Mouse (Mus musculus) kidney, postnatal 36 days (tissue): ENCODE data around the gene Dyrk1a.

Experiments
- DNase-seq, 2 experiments: peaks; one replicate each; pipeline ENCODE4 v3.0.0; 2021 to 2022; ENCODE audit warnings: mixed read lengths in 2 of 2

Dyrk1a gene

DNA sequence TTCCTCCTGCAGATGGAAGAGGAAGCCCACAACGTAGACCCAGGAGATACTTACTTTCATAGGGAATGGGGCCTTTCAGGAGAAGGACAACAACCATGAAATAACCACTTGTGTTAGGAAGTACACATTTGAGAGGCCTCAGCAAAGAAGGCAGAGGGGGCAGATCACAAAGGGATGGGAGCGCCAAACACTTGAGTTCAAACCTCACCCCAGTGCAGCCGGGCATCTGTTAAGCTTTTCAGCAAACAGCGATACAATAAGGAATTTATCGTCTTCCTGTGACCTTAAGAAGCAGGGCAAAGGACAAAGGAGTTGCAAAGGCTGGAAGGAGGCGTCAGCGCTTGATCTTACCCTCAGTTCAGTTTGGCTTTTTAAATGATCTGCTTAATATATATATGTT is 10.0 kb upstream of the Dyrk1a start:
- no peak for DNase-seq

DNA sequence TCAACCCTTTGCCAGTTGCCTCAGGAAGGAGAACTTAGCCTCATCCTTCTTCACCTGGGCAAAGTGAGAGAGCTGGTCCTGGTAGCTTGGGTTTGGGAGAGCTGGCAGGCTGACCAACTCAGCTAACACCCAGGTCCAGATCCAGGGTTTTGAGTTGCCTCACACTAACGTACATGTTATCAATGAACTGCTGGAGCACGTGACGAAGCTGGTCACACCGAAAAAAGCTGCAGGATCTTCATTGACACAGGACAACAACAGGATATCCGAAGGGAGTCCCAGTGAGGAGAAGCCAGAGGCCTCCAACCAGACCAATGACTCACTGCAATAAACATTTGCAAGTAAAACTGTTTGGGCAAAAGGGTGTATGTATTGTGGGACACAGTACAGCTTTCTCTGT is 9.2 kb upstream of the Dyrk1a start:
- DNase-seq: no peak

DNA sequence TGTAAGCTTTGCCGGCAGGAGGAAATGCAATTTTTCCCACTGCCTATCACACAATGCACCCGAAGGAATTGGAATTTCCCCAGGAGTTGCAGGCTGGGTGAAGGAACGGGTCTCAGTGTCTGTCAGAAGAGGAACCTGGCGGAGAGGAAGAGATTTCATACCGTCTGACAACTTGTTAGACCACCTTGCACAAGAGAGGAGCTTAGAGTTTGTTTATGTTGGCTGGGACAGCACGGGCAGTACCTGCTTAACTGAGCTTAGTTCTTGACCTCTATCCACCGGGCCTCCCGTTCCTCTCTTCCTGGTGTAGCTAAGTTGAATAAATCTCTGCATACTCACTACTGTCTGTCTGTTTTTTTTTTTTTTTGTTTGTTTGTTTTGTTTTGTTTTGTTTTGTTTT is 3.7 kb upstream of the Dyrk1a start:
- DNase-seq: no peak

DNA sequence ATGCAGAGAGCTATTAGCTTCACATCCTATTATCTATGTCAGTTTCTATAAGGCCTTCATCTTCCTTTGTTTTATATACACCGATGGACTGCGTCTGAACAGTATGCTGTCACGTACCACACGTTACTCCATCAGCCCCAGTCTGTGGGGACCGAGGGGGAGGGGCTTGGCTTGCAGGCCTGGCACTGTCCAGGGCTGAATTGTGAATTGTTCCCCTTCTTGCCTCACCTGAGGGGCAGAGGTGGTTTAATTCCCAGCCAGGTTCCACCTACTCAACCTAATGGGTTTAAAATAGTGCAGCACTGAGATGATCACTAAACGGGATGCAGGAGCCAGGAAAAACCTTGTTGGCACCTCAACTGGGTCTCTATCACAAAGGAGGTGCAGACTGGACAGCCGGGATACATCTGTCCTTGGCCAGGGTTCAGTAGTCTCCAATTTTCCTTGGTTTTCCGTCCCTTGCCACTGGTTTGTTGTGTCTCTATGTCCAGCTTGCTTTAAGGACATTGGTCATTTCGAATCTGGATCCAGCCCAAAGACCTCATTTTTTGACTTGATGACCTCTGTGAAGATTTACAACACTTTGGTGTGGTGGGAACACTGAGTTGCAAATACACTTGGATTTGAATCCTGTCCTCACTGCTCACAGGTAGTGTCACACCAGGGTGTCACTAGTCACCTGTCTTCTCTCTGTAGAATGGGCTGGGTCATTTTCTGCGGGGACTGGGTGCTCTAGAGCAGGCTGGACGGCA is 2.8 kb upstream of the Dyrk1a start:
- no peak for DNase-seq

DNA sequence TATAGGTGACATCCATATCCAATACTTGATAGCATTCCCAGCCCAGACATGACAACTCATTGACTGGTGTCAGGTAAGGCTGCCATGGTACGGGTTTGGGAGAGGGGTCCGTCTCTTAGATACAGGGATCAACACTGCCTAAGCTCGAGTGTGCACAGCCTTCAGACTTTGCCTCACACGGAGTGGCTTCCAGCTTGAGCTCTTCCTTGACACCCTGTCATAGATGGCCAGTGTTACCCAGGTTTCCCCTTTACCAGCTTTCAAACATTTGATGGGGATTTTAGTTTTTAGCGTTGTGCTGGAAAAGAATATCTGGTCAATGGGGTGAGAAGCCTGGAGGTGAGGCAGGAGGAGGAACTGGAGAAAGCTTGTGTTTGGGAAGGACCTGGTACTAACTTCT is 2.1 kb upstream of the Dyrk1a start:
- no peak for DNase-seq

DNA sequence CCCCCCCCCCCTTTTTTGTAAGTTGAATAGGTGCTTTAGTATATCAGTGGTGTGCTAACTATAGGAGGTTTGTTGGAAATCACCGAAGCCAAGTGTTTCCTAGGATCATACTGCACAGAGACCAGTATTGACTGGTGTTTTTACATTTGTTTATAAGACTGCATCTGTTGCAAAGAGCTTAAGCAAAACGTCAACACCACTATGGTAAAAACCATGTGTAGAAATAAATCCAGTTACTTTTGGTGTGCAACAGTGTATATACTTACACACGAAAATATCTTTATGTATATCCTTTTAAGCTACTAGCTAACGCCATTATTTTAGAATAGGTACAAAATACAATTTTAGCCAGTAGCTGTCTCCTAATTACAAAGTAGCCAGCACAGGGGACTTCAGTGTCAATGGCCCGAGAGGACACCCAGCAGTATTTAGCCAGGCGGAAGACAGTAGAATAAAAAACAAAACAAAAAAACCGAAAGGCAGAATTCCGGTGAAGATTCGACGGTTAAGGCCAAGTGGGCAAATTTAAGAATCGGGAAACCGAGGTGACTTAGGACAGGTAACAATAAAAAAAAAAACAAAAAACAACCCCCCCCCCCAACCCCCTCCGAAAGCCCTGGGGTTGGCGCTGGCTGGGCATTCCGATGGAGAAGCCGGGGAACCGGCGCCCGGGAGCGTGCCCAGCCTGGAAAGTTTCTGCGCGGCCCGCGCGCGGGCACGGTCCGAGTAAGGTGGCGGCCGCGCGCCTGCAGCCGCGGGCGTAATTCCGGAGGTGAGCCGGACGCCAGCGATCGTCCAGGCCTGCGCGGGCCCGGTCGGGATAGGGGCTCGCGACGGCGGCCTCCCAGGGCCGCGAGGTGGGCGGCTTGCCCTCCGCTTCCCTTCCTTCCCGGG is 1.2 kb upstream of the Dyrk1a start:
- peak; percentile 86 to 90 for DNase-seq

DNA sequence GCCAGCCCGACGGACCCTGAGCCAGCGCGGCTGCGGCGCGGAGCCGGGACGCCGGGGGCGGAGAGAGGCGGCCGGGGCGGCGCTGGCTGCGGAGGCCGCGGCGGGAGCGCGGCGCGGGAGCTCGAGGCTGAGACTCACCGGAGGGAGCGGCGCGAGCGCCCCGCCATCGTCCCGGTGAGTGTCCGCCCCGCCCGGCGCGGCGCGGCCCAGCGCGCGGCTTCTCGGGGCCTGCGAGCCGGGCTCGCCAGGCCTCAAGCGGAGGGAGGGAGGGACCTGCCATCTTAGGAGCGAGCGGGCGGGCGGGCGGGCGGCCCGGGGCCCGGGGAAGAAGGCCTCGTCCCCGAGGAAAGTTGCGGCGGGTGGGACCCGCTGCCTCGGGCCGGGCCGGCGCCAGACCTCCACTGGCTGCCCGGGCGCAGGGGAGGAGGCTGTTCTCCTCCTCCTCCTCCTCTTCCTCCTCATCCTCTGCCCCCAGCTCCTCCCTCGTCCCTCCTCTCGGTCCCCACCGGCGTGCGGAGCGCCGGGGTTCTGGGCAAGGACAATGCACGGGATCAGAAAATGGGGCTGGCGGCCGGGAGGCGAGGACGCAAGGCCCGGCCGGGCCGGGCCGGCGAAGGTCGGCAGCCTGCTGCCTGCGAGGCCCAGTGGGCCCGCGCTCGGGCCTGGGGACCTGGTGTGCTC is 691 bp downstream of the Dyrk1a start:
- DNase-seq: peak; percentile 70 to 78

DNA sequence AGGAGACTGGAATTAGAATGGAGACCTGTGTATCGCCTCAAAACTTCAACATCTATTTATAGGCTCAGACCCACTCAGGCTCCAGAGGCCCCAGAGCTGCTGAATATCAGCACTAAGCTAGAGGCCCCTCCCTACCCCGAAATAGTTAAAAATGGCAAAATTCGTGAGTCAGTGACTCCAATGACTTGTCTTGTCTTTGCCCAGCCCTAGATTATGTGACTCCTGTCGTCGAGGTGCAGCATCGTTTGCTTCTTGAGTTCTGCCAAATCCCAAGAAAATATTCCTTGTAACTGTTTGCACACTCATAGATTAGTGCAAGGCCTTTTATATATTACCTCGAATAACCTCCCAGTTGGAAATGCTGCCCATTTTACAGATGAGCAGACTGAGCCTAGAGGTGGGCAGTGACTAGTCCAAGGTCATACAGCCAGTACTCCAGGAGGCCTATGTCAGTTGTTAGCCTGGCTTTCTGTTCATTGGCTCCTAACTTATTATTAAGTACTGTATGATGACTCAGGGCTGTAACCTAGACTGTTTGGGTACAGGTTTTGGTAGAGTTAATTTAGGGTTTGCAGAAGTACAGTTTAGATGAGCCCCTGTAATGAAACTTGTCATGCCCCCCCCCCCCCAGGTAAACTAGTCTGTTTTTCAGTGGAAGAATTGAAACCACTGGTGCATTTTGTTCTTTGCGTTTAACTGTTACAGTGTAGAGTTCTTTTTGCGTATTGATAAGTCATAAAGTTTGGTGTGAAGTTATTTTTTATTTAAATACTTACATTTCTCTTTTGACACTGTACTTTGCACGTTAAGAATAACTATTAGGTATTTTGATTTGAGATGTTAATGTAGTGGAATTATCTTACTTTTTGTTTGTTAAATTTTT is 1.5 kb downstream of the Dyrk1a start:
- DNase-seq: no peak

DNA sequence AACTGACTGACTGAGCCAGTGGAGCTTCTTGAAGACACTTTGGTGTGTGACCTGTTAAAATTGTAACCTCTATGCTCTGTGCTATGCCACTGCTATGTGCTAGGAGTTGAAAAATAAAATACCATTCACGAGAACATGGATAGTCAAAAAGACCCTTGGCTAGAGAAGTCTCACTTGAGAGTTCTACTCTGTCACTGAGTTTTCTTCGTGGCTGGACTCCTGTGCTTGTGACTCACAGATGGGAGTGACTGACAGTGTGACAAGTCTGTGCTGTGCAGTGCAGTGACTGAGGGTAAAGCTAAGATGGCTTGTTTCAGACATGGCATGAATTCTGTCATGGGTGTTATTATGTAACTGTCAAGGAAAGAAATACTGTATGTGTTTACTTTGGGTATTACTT is 2.6 kb downstream of the Dyrk1a start:
- no peak for DNase-seq

DNA sequence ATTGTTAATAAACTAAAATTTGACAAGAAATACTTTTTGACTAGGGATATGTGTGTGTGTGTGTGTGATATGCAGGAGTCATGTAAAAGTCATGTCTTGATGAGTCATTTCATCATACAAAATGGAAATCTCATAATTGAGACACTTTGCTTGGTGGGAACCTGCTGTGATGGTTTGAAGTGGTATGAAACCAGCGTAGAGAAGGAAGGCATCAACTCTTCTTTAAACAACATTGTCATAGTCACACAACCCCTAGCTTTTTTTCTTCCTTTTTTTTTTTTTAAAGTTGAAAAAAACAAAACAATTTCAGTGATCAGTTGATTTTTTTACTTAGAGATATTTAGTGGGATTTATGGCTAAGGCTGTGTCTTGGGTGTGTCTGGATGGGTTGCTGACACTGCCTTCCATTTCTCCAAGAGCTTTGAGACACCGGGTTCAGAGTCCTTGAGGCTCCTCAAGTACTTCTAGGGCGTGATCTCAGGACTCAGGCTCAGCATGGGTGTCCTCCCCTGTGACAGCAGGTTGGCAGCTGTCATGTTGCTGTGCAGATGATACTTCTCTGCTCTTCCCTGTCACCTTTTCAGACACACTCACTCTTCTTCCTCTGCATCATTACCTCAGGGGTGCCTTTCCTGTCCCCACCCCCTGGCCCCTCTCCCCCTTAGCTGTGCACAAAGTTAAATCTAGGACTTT is 4.4 kb downstream of the Dyrk1a start:
- peak in 1 of 2 experiments; percentile 30 for DNase-seq

DNA sequence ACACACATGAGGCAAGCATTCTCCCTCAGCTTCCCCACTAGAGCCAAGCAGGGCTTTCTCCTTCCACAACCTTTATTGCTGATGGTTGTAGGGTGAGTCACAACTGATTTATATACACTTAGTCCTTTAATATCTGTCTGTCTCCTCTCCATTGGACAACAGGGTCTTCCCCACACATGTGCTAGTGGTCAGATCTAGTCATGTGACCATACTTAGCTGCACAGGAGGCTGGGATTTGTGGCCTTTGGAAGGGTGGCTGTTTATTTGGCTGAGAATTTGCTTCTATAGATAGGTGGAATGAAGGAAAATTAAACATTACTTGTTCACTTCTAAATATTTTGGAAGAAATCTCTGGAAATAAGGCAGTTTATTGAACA is 4.9 kb downstream of the Dyrk1a start:
- DNase-seq: no peak

DNA sequence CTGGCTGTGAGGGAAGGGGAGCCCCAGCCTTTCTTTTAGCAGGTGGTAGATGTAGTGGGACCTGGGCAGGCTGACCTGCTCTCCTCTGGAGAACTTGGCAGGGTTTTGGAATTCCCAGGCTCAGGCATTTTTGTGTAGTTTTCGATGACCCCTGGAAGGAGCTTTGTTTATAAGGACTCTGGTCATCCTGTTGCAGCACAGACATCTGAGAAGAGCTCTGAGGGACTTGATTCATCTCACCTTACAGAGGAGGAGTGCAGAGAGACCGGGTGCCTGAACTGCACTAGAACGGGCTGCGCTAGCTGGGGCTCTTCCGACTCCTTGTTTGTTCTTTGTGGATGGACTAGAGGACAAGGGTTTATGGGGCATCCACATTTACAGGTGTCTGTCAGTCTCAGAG is 5.9 kb downstream of the Dyrk1a start:
- no peak for DNase-seq

DNA sequence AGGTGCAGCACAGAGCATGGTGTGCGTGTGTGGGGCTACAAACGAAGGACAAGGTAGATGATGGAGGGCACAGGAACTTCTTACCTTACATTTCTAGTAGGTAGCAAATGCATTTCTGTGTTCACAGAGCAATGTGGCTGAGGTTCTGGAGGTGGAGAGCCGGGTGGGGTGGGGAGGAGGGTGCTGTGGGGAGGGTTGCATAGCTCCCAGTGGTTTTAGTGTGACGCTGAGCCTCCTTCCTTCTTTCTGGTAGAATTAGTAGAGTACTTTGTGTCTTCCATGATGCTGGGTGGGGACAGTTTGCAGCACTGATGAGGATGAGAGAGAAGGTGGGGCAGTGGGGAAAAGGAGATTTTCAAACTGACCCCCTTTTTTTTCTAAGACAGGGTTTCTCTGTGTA is 9.5 kb downstream of the Dyrk1a start:
- DNase-seq: no peak

DNA sequence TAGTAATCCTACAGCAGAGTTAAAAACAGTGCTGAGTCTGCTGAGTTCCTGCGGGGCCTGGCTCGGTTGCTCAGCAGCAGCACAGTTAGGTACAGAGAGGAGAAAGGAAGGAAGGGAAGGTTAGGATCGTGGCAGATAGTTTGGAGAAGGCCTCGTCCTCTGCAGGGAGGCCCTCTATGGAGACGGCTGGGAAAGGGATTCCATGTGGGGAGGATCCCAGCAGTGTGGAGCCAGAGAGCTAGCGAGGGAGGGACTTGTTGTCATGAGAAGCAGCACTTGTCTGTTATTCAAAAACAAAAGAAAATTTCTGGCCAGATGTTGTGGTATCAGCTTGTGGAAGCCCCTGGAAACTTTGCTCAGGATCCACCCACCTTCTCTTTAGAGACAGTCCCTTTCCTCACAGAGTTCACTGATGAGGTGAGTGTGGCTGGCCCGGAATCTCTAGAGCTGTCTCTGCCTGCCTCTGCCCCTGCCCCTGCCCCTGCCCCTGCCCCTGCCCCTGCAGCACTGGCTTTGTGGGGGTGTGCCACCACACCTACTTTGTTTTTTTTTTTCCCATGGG is 11.1 kb downstream of the Dyrk1a start:
- no peak for DNase-seq

DNA sequence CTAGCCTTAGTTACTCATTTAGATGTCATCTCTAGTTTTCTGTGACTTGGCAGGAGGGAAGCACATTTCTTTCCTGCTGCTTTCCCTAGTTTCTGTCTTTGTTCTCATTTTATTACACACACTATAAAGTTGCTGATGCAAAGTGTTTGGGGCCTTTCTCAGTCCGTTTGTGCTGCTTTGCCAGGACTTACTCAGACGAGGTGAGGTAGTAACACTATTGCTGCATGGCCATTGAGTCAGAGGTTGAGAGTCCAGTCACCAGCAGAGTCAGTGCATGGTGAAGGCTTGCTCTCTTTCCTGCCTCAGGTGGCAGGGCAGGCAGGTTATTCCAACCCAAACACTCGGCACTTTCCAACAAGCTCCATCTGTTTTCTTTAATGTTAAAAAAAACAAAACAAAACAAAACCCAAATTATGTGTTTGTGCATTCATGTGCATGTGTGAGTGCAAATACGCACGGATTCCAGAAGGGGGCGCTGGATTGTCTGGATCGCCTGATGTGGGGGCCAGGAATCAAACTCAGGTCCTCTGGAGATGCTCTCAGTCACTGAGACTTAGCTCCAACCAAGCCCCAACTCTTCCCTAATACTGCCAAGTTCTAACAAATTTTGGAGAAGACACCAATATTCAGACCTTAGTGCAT is 16.7 kb downstream of the Dyrk1a start:
- no peak for DNase-seq

DNA sequence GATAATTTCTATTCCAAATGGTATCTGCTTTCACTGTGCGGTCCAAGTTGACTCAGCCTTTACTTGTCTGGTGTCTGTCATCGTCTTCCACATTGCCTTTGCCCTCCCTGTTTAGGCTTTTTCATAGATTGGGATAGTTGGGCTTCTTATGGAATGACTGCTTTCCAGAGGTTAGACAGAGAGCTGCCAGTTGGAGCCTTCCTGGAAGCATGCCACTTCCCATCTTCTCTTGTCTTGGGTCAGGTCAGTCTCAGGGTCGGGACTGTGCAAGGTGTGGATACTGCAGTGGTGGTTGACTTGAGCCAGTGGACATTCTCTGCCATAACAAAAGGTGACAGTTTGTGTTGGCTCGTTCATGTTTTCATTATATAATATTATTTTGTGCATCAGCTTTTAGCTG is 17.7 kb downstream of the Dyrk1a start:
- no peak for DNase-seq

DNA sequence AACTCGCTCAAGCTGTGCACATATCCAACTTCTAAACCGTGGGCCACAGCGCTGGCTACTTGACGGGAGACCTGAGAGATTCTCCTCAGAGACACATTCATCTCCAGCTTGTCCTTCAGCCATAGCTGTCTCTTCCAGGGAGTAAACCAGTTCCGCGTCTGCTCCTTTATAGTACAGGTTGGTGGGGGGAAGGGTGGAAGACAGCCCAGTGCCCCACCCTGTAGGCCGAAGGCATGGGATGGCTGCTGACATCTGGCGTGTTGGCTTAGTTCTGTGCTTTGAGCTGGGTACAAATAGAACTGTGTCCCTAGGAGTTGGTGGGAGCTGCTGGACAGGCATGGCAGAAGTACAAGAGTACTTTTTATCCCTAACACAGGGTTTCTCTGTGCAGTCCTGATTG is 18.4 kb downstream of the Dyrk1a start:
- no peak for DNase-seq

DNA sequence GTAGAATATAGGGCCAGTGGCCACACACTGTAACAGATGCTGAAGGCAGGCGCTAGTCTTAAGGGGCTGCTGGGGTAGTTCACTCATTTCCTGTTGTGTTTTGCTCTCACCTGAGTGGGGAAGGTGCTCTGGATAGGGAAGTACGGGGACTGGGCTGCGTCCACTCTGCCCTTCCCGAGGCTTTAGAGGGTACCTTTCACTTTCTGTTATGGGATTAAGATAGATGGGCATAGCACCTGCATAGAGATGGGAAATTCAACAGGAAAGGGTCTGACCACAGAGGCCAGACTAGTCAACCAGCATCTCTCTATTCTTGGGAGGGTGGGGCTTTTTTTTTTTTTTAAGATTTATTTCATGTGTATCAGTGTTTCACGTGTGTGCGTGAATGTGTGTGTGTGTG is 19.2 kb downstream of the Dyrk1a start:
- no peak for DNase-seq

DNA sequence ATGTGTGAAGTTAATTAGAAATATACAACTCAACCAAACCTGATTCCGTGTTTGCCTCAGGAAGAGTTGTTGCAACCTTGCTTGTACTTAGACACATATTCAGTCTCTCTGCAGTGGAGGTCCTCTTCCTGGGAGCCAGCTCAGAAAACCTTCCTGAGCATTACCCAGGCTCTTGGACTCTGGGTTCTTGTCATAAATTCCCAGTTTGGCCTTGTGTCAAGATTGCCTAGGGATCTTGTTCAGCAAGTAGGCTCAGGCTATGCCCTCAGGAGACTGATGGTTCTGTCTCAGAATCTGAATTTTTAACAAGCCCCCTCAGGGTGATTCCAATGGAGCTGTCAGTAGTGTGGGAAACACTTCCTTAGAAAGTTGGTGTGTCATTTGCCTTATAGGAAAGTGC is 19.8 kb downstream of the Dyrk1a start:
- DNase-seq: peak in 1 of 2 experiments; percentile 54

DNA sequence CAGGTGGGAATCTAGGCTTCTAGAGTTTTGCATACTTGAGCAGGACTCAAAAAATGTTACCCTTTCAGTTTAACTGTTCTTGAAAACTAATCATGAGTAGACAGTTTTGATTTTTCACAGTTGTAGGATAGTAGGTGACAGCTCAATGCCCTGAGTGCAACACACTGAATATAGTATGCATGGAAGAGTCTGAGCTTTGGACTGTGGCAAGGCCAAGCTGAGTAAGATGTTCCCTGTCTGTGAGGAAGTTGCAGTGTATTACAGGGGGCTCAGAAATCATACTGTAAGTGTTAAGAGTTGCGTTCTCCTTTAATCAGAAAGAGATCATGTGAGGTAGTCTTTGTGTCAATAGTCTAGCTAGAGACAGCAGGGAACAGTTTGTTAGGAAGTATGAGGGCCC is 20.4 kb downstream of the Dyrk1a start:
- DNase-seq: peak in 1 of 2 experiments; percentile 38

DNA sequence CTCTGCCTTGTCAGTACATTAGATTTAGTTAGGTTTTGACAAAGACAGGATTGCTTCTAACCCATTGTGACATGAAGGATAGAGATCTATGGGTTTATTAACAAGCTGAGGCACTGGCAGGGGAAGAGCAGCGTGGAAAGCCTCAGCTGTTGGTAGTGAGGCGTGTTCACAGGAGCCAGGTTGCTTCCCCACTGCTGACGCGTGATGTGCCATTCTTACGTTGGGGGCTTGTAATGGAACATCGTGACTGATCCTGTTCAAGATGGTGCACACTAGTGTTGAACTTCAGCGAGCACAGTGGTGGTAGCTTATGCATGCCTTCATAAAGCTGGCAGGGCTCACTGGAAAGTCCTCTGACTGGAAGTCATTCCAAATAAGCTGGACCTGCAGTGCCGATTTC is 21.2 kb downstream of the Dyrk1a start:
- DNase-seq: no peak
